Mouse (Mus musculus): Measurements from ENCODE around the gene Ctsa.
A peak's percentile ranks its signal among the peaks of the same experiment; 100 is the strongest.

- TF ChIP-seq EP300 (IDR thresholded peaks at IDR 0.05; ENCODE audit: low read depth) = no peak
- peak; percentile 73 for TF ChIP-seq CTCF (IDR thresholded peaks at IDR 0.05; ENCODE audit: low read depth)
Measured at GRCm38 (mm10) chr2:164793236-164793635, 39.4 kb upstream of the Ctsa start.

All from heart, postnatal 0 days (tissue).